Mouse (Mus musculus): ENCODE results near the gene Glcci1.

DNA sequence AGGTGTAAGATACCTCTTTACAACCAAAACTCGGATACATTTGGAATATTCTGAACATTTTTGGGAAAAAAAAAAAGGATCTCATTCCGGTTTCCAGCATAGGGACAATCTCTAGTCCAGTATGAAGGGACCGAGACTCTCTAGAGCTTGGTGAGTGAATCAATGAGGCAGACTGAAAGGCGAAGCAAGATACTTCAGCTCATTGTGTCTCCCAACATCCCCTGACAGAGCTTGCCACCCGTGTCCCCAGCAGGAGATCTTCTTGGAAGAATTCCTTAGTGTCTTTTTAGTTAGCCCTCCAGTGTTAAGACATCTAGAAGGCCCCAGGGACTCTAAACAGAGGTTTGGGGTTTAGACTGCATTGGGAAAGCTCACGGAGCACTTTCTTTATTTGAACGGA lies 20.1 kb upstream of the Glcci1 start:
- TF ChIP-seq ZNF384 (IDR thresholded peaks at IDR 0.05; ENCODE audit: low read depth, low read length), result no peak
- no peak for TF ChIP-seq CHD2 (IDR thresholded peaks at IDR 0.05; ENCODE audit: low read depth, low read length)
- TF ChIP-seq HCFC1 (IDR thresholded peaks at IDR 0.05; ENCODE audit: borderline replicate concordance, insufficient read depth, low read length), result no peak
- TF ChIP-seq MAFK (IDR thresholded peaks at IDR 0.05; ENCODE audit: insufficient read depth, low read depth, low read length), result no peak
